Mouse (Mus musculus) myocyte (in vitro differentiated cells): ENCODE measurements around the gene Rabgap1l. TPM values are rescaled to one million over a fixed set of nuclear protein-coding genes. Genes with fewer than 3 reads are reported as not detected.

ENCODE experiments used
- H3K27me3 ChIP-seq: one replicate; pipeline ENCODE4 v1.6.1; 2011; ENCODE audit not compliant: control insufficient read depth, insufficient read depth, insufficient read length
- H3K36me3 ChIP-seq: one replicate; pipeline ENCODE4 v1.6.1; 2011; ENCODE audit not compliant: control insufficient read depth, insufficient read depth
- H3K4me2 ChIP-seq: one replicate; pipeline ENCODE4 v1.6.1; 2011; ENCODE audit warnings: low read depth, control low read depth
- H3K4me3 ChIP-seq: one replicate; pipeline ENCODE4 v1.5.1; 2011; ENCODE audit warnings: mild to moderate bottlenecking, control low read depth, moderate library complexity
- H3K79me2 ChIP-seq: one replicate; pipeline ENCODE4 v1.6.1; 2011; ENCODE audit not compliant: control insufficient read depth, insufficient read depth
- H3ac ChIP-seq: one replicate; pipeline ENCODE4 v1.6.1; 2011; ENCODE audit not compliant: control insufficient read depth, insufficient read length
- CEBPB ChIP-seq: IDR thresholded peaks from 2 replicates; pipeline ENCODE4 v1.6.1; 2011; ENCODE audit warnings: mild to moderate bottlenecking, moderate library complexity; ENCODE audit not compliant: poor library complexity, insufficient read depth, severe bottlenecking
- E2F4 ChIP-seq: IDR thresholded peaks from one replicate; pipeline ENCODE4 v1.6.1; 2011; ENCODE audit warnings: mild to moderate bottlenecking, control low read depth, moderate library complexity; ENCODE audit not compliant: insufficient read depth
- MAX ChIP-seq: IDR thresholded peaks from one replicate; pipeline ENCODE4 v1.6.1; 2011; ENCODE audit warnings: low read depth, mild to moderate bottlenecking, control low read depth
- MYOD1 ChIP-seq, 3 experiments: IDR thresholded peaks; one replicate each; pipeline ENCODE4 v1.6.1; 2011; ENCODE audit warnings: control low read depth in 2 of 3, low read depth in 2 of 3, mild to moderate bottlenecking in 2 of 3, moderate library complexity in 1 of 3; ENCODE audit not compliant: insufficient read length in 2 of 3, control insufficient read depth in 1 of 3
- MYOG ChIP-seq, 3 experiments: IDR thresholded peaks; one replicate each; pipeline ENCODE4 v1.6.1; 2011; ENCODE audit warnings: control low read depth in 2 of 3, low read depth in 2 of 3, mild to moderate bottlenecking in 2 of 3; ENCODE audit not compliant: insufficient read length in 2 of 3, control insufficient read depth in 1 of 3, insufficient read depth in 1 of 3
- POLR2A ChIP-seq: IDR thresholded peaks from one replicate; pipeline ENCODE4 v1.6.1; 2011; ENCODE audit warnings: low read depth, mild to moderate bottlenecking, control low read depth, moderate library complexity; ENCODE audit not compliant: insufficient read length
- POLR2AphosphoS2 ChIP-seq: IDR thresholded peaks from one replicate; pipeline ENCODE4 v1.6.1; 2011; ENCODE audit warnings: low read depth, control low read depth; ENCODE audit not compliant: insufficient read length
- REST ChIP-seq: IDR thresholded peaks from one replicate; pipeline ENCODE4 v1.6.1; 2011; ENCODE audit warnings: mild to moderate bottlenecking, control low read depth, moderate library complexity; ENCODE audit not compliant: insufficient read depth, insufficient read length
- SRF ChIP-seq: IDR thresholded peaks from one replicate; pipeline ENCODE4 v1.6.1; 2011; ENCODE audit warnings: low read depth; ENCODE audit not compliant: control insufficient read depth, insufficient read length
- TCF12 ChIP-seq: IDR thresholded peaks from one replicate; pipeline ENCODE4 v1.6.1; 2011; ENCODE audit warnings: mild to moderate bottlenecking, control low read depth; ENCODE audit not compliant: poor library complexity, insufficient read depth, severe bottlenecking
- TCF3 ChIP-seq: IDR thresholded peaks from one replicate; pipeline ENCODE4 v1.6.1; 2011; ENCODE audit warnings: low read depth, control low read depth; ENCODE audit not compliant: insufficient read length
- USF1 ChIP-seq: IDR thresholded peaks from one replicate; pipeline ENCODE4 v1.6.1; 2011; ENCODE audit warnings: low read depth, mild to moderate bottlenecking, control low read depth, moderate library complexity
- polyA plus RNA-seq: library from polyadenylated mRNA; unstranded; fragments of >200 nt; fragmentation: generic; extraction: Trizol; gene quantifications from one replicate; pipeline ENCODE4 v1.2.1, GENCODE M21; 2012; ENCODE audit warnings: missing spikeins

The Rabgap1l gene
- polyA plus RNA-seq, 1 experiment: 6.3 TPM

DNA sequence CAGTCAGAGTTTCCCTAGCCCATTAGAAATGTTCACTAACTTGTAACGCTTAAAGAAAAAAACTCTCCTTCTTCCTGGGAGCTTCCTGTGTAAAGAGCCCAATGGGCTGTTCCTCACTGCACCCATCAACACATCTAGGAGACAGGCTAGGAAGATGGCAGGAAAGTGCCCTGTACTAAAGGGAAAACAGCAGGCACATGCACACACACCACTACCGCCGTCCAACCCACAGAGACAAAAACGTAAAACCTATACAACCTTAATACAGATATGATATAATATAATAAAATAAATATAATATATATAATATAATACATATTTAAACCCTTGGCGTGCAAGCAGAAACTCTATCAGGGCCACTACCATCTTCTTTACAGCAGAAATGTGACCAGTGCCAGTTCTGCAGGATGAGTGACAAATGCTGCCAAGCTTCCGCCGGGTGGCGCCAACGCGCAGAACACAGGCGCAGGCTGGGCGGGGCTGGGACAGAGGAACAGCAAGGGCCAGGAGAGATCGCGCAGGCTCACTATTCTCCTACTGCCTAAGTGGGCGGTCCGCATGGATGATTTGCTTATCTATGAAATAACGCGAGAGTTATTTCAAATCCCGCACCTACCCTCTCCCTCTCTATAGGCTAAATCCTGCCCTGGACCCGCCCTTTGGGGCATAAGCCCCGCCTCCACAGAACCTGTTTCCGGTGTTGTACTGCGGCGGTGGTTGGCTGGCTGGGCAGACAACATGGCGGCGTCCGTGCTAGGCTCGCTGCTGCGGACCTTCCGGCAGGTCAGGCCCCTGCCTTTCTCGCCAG lies 598.3 kb downstream of the Rabgap1l start, which contains the start of gene Mrps14:
Gene Mrps14 (plus strand): TSS at position 687 of the 808 bp plus-strand sequence.
- Histone ChIP-seq H3K4me2 (peak within 1 kb of the TSS; percentile 85), H3K4me3 (peak within 1 kb of the TSS; percentile 89), H3K79me2 (peaks cover 15% of the 10 kb centered on the region), H3ac (peak within 1 kb of the TSS; percentile 40), H3K36me3 (peaks cover 18% of the 10 kb centered on the region), H3K27me3 (no peaks in the 10 kb centered on the region)
- TF ChIP-seq TCF3 (no peak), MYOG (IDR thresholded peaks at IDR 0.05; ENCODE audit: control insufficient read depth in 1 of 3, insufficient read depth in 1 of 3, insufficient read length in 2 of 3, low read depth in 2 of 3) (peak in 1 of 3 experiments; percentile 24), POLR2AphosphoS2 (peak; percentile 87), TCF12 (no peak), REST (no peak), MAX (no peak), CEBPB (no peak), USF1 (no peak), POLR2A (peak; percentile 85), MYOD1 (IDR thresholded peaks at IDR 0.05; ENCODE audit: control insufficient read depth in 1 of 3, insufficient read length in 2 of 3, low read depth in 2 of 3) (peak in 1 of 3 experiments; percentile 13), SRF (no peak), E2F4 (no peak)

DNA sequence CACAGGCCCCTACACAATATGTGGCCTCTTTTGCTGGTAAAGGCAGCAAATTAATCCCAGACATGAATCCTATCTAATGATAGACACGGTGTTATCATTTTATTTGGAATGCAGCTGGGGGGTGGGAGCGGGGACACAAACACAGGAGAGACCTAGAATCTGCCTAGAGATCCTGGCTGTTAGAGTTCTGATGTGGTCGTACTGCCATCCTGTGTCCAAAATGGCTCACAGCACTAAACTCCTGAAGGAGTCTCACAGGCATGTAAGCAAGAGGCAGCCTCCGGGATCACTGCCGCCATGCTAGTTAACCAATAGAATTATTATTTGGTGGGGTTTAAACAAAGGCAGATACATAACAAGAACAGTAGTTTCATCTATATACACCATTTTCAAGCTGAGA lies 608.5 kb downstream of the Rabgap1l start:
- TF ChIP-seq SRF (no peak), MAX (no peak), MYOD1 (IDR thresholded peaks at IDR 0.05; ENCODE audit: control insufficient read depth in 1 of 3, insufficient read length in 2 of 3, low read depth in 2 of 3) (no peak), POLR2AphosphoS2 (no peak), REST (no peak), MYOG (IDR thresholded peaks at IDR 0.05; ENCODE audit: control insufficient read depth in 1 of 3, insufficient read depth in 1 of 3, insufficient read length in 2 of 3, low read depth in 2 of 3) (no peak), TCF3 (no peak), USF1 (no peak), POLR2A (no peak), CEBPB (no peak), TCF12 (no peak), E2F4 (no peak)
- no peaks in the 10 kb centered on the region for H3K36me3 ChIP-seq
- H3K4me2 ChIP-seq: no peak overlapping the region
- no peak overlapping the region for H3K4me3 ChIP-seq
- no peaks in the 10 kb centered on the region for H3K27me3 ChIP-seq
- no peak overlapping the region for H3ac ChIP-seq
- no peaks in the 10 kb centered on the region for H3K79me2 ChIP-seq

DNA sequence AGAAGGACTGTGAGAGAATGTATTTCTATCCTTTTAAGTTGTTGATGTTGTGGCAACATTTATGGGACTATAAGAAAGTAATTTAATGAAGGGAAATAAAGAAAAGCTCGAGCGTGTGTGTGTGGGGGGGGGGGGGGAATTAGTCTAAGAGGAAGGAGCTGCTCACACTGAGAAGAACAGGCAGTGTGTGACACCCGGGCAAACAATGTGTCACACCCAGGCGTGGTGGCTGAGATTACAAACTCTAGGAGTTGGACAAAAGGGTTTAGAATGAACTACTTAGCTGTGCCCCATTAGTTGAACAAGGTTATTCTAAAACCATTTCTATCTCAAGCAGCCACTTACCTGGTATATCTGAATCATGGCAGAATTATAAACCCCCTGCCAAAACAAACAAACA lies 611.8 kb downstream of the Rabgap1l start:
- Histone ChIP-seq H3K4me3 (no peak overlapping the region), H3K79me2 (no peaks in the 10 kb centered on the region), H3ac (no peak overlapping the region), H3K4me2 (no peak overlapping the region), H3K27me3 (no peaks in the 10 kb centered on the region), H3K36me3 (no peaks in the 10 kb centered on the region)
- TF ChIP-seq TCF12 (no peak), POLR2A (no peak), MYOD1 (IDR thresholded peaks at IDR 0.05; ENCODE audit: control insufficient read depth in 1 of 3, insufficient read length in 2 of 3, low read depth in 2 of 3) (no peak), REST (no peak), TCF3 (no peak), SRF (no peak), POLR2AphosphoS2 (no peak), MYOG (IDR thresholded peaks at IDR 0.05; ENCODE audit: control insufficient read depth in 1 of 3, insufficient read depth in 1 of 3, insufficient read length in 2 of 3, low read depth in 2 of 3) (no peak), MAX (no peak), E2F4 (no peak)

DNA sequence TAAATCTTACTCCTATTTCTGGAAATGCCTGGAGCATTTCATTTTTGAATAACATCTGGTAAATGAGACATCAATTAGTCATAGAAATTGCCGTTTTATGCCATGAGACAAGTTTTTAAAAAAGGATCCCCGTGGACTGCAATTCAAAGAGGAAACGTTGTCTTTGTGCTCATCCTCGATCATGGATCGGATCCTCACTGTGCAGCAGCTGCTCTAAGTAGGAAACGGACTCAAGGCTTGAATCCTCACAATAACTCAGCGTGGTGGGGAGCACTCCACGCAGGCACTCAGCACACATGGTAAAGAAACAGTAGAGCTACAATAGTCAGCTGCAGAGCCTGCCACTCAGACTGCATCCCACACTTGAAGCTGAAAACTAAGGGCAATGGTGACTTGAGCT lies 616.1 kb downstream of the Rabgap1l start:
- Histone ChIP-seq H3K79me2 (no peaks in the 10 kb centered on the region), H3K36me3 (no peaks in the 10 kb centered on the region), H3ac (no peak overlapping the region), H3K4me2 (peak overlapping the region; percentile 12), H3K27me3 (no peaks in the 10 kb centered on the region), H3K4me3 (no peak overlapping the region)
- TF ChIP-seq MAX (no peak), TCF12 (no peak), POLR2A (no peak), REST (no peak), SRF (no peak), MYOG (IDR thresholded peaks at IDR 0.05; ENCODE audit: control insufficient read depth in 1 of 3, insufficient read depth in 1 of 3, insufficient read length in 2 of 3, low read depth in 2 of 3) (no peak), TCF3 (no peak), POLR2AphosphoS2 (no peak), MYOD1 (IDR thresholded peaks at IDR 0.05; ENCODE audit: control insufficient read depth in 1 of 3, insufficient read length in 2 of 3, low read depth in 2 of 3) (no peak), E2F4 (no peak), USF1 (no peak), CEBPB (no peak)

Other genes starting within 250 kb of the Rabgap1l start
- 2.8 TPM for gene Rc3h1, start 113.2 kb upstream of the Rabgap1l start, polyA plus RNA-seq
- 0.26 TPM for gene Serpinc1, start 185.4 kb upstream of the Rabgap1l start, polyA plus RNA-seq
- 1.4 TPM for gene Zbtb37, start 241.6 kb upstream of the Rabgap1l start, polyA plus RNA-seq